Comparison of ENCODE assay signal across 8 mouse cellular contexts in the genomic region with DNA sequence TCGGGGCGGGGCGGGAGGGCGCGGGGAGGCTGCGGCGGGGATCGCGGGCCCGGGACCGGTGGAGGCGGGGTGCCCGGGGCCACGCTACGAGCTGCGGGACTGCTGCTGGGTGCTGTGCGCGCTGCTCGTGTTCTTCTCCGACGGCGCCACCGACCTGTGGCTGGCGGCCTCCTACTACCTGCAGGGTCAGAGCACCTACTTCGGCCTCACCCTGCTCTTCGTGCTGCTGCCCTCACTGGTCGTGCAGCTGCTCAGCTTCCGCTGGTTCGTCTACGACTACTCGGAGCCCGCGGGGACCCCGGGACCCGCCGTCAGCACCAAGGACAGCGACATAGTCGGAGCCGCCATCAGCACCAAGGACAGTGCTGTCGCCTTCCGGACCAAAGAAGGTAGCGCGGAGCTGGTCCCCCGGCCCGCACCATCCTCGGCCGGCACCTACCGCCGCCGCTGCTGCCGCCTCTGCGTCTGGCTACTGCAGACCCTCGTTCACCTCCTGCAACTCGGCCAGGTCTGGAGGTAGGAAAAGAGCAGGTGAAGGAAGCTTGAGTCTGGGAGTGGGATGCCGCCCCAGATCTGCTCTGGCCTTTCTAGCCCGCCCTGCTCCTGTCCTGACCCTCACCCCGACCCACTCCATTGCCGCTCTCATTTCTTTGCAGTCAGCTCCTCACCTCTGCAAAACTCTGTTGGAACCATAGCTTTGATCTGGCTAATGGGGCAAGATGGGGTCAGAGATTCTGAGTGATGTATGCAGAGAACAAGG. TPM values are rescaled to one million over a fixed set of nuclear protein-coding genes. Genes with fewer than 3 reads are reported as not detected.
DNase-seq lines count a peak whose midpoint lies in the region; ATAC-seq lines count a peak whose summit lies in the region.

No protein-coding gene starts in this region.

- H3K4me1 ChIP-seq in forebrain, embryonic 10.5 days = peaks cover 20% of the 10 kb centered on the region

- no peaks in the 10 kb centered on the region for H3K36me3 ChIP-seq in forebrain, embryonic 10.5 days (replicated peaks)

- H3K9me3 ChIP-seq in forebrain, embryonic 10.5 days = no peaks in the 10 kb centered on the region

- peak overlapping the region; percentile 64 for H3K4me3 ChIP-seq in forebrain, embryonic 10.5 days

- peaks cover 67% of the 10 kb centered on the region for H3K27me3 ChIP-seq in forebrain, embryonic 10.5 days (ENCODE audit: poor library complexity, severe bottlenecking)

- peak; percentile 83 for DNase-seq in ES-CJ7 (ENCODE audit: low read depth, low spot score)
- DNase-seq in adrenal gland, postnatal 14 days = peak; percentile 92
- peak; percentile 90 for DNase-seq in forebrain, embryonic 10.5 days (ENCODE audit: extremely low spot score, low spot score)
- DNase-seq in heart, postnatal 36 days = peak; percentile 79 to 86
- peak; percentile 55 to 56 for DNase-seq in layer of hippocampus, postnatal 14 days (ENCODE audit: low spot score in 2 of 2)
- peak; percentile 48 for DNase-seq in spleen, adult 12 weeks (ENCODE audit: low spot score)

- WGBS in forebrain, embryonic 10.5 days = 2% methylated on average over 50 of the region's 58 CpGs

- intact Hi-C loops in heart, postnatal 36 days (cut with DNase I) = no loop called here

- ATAC-seq in megakaryocyte-erythroid progenitor cell, adult 5-6 weeks (replicated peaks; ENCODE audit: low FRiP score, low TSS enrichment, poor library complexity, severe bottlenecking) = peak; percentile 91
- no peak for ATAC-seq in inflammation-experienced regulatory T-cells, adult 6 months

- no peak overlapping the region for H3K27ac ChIP-seq in forebrain, embryonic 10.5 days

RNA-seq across cellular contexts. Expression of gene Xkr7, which starts 0.6 kb away (rescaled TPM):
- 0.93 and 1.3 TPM in 2 replicates for total RNA-seq in adrenal gland, postnatal 14 days (2021)
- 0.14 and 0.20 TPM in 2 replicates for polyA plus RNA-seq in forebrain, embryonic 10.5 days (2016; fragmentation: Nextera tagmentation; extraction: Ambion mirVana)
- not detected for total RNA-seq in heart, postnatal 36 days (2021)
- total RNA-seq in layer of hippocampus, postnatal 14 days (2021) = 1 to 10 TPM; 3.3 TPM
- total RNA-seq in megakaryocyte-erythroid progenitor cell, adult 5-6 weeks (2014; fragmentation: Nextera tagmentation) = not detected in 2 replicates
- total RNA-seq in megakaryocyte-erythroid progenitor cell, adult 5-6 weeks (2017) = not detected in 2 replicates
- not detected for polyA plus RNA-seq in inflammation-experienced regulatory T-cells, adult 6 months (2017; shearing (Covaris generic))

RNA-seq across cellular contexts. Expression of gene Pdrg1, which starts 17.0 kb away (rescaled TPM):
- 112 and 124 TPM in 2 replicates for total RNA-seq in adrenal gland, postnatal 14 days (2021)
- 88.5 and 90.8 TPM in 2 replicates for polyA plus RNA-seq in forebrain, embryonic 10.5 days (2016; fragmentation: Nextera tagmentation; extraction: Ambion mirVana)
- total RNA-seq in heart, postnatal 36 days (2021) = 100 to 1,000 TPM; 120 to 130 TPM
- total RNA-seq in layer of hippocampus, postnatal 14 days (2021) = 10 to 100 TPM; 34.0 to 37.4 TPM
- total RNA-seq in megakaryocyte-erythroid progenitor cell, adult 5-6 weeks (2014; fragmentation: Nextera tagmentation) = 56.7 and 75.9 TPM in 2 replicates
- 218 and 242 TPM in 2 replicates for total RNA-seq in megakaryocyte-erythroid progenitor cell, adult 5-6 weeks (2017)
- 100 to 1,000 TPM; 149 to 191 (median 188) TPM for polyA plus RNA-seq in inflammation-experienced regulatory T-cells, adult 6 months (2017; shearing (Covaris generic))

RNA-seq across cellular contexts. Expression of gene Ccm2l, which starts 33.5 kb away (rescaled TPM):
- 15.3 and 21.3 TPM in 2 replicates for total RNA-seq in adrenal gland, postnatal 14 days (2021)
- polyA plus RNA-seq in forebrain, embryonic 10.5 days (2016; fragmentation: Nextera tagmentation; extraction: Ambion mirVana) = 0.83 and 0.84 TPM in 2 replicates
- 10 to 100 TPM; 16.0 to 23.1 TPM for total RNA-seq in heart, postnatal 36 days (2021)
- 1 to 10 TPM; 5.5 to 7.4 TPM for total RNA-seq in layer of hippocampus, postnatal 14 days (2021)
- not detected in 2 replicates for total RNA-seq in megakaryocyte-erythroid progenitor cell, adult 5-6 weeks (2014; fragmentation: Nextera tagmentation)
- not detected in 2 replicates for total RNA-seq in megakaryocyte-erythroid progenitor cell, adult 5-6 weeks (2017)
- not detected for polyA plus RNA-seq in inflammation-experienced regulatory T-cells, adult 6 months (2017; shearing (Covaris generic))

Comparison
In these comparisons a context has a peak if more than half of its experiments do, and no peak if none do; other contexts are left out.
1. RNA of gene Ccm2l, which starts 33.5 kb away (total RNA-seq): 16.0 to 23.1 TPM in heart, postnatal 36 days, 15.3 to 21.3 TPM in adrenal gland, postnatal 14 days and 5.5 to 7.4 TPM in layer of hippocampus, postnatal 14 days; not detected in megakaryocyte-erythroid progenitor cell, adult 5-6 weeks; every median in the first group is over 4 times any median in the second.
2. Peak in every context shown above with its lines, with median percentiles within 50 percentile points of each other: DNase-seq.